Mouse (Mus musculus): ENCODE results near the gene Nos3. TPM values are rescaled to one million over a fixed set of nuclear protein-coding genes. Genes with fewer than 3 reads are reported as not detected.
A peak's percentile ranks its signal among the peaks of the same experiment; 100 is the strongest.

The Nos3 gene
- total and polyA plus RNA-seq, 3 experiments: 0.30 to 0.36 (median 0.31) TPM

DNA sequence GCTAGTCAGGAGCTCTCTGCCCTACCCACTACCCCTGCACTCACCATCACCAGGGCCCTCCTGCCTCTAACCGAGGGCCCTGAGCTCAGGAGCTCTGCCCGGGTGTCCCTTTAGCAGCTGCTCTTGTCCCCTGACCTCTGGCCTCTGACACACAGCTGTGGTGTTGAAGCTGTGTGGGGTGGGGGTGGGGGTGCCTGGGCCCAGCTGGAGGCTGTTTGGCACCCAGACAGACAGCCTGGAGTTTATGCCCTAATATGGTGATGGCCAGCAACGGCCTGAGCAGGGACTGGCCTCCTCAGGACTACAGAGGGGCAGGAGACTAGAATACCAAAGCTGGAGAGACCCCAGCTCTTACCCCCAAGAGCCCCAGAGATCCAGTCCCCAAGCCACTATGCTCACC is 29.9 kb upstream of the Nos3 start:
- Histone ChIP-seq H3K4me2 (ENCODE audit: insufficient read depth, low read depth, poor library complexity, severe bottlenecking) (no peak overlapping the region), H3K27ac (ENCODE audit: insufficient read depth, low read depth) (no peak overlapping the region), H3K4me3 (replicated peaks in 1 of 3; ENCODE audit: low read depth in 2 of 3, low read length in 2 of 3, poor library complexity in 1 of 3) (no peak overlapping the region), H3K36me3 (replicated peaks in 1 of 2; ENCODE audit: control insufficient read depth in 1 of 2, insufficient read depth in 1 of 2, low read length in 1 of 2) (no peaks in the 10 kb centered on the region), H3K9me3 (replicated peaks; ENCODE audit: low read length) (no peaks in the 10 kb centered on the region), H3K9ac (ENCODE audit: insufficient read depth, low read depth) (no peak overlapping the region), H3K4me1 (ENCODE audit: control insufficient read depth in 1 of 2, insufficient read depth in 2 of 2) (0 out of 4 replicates have a peak, but pooled peaks cover 0 to 4% of the 10 kb centered on the region in 2 experiments), H3K79me2 (replicated peaks; ENCODE audit: control insufficient read depth, extremely low read depth, insufficient read depth, poor library complexity, severe bottlenecking) (no peaks in the 10 kb centered on the region), H3K27me3 (replicated peaks) (peaks cover 88% of the 10 kb centered on the region)
- TF ChIP-seq ETS1 (conservative IDR thresholded peaks at IDR 0.05; ENCODE audit: low read depth, low read length): no peak
- TF ChIP-seq ZMIZ1 (IDR thresholded peaks at IDR 0.05; ENCODE audit: low read depth, low read length): no peak
- no peak for TF ChIP-seq MXI1 (IDR thresholded peaks at IDR 0.05; ENCODE audit: low read depth, low read length)
- TF ChIP-seq CHD2 (IDR thresholded peaks at IDR 0.05; ENCODE audit: low read length): no peak
- no peak for TF ChIP-seq GABPA (IDR thresholded peaks at IDR 0.05; ENCODE audit: insufficient replicate concordance, low read depth, low read length)
- TF ChIP-seq BHLHE40 (IDR thresholded peaks at IDR 0.05; ENCODE audit: low read depth, low read length): no peak
- no peak for TF ChIP-seq MAZ (IDR thresholded peaks at IDR 0.05; ENCODE audit: low read depth, low read length)
- TF ChIP-seq NELFE (IDR thresholded peaks at IDR 0.05; ENCODE audit: low read depth, low read length): no peak
- TF ChIP-seq UBTF (IDR thresholded peaks at IDR 0.05; ENCODE audit: low read depth, low read length): no peak
- TF ChIP-seq SIN3A (IDR thresholded peaks at IDR 0.05; ENCODE audit: low read length): no peak
- no peak for TF ChIP-seq MAX (IDR thresholded peaks at IDR 0.05; ENCODE audit: low read length)
- no peak for DNase-seq (ENCODE audit: extremely low read depth)
- dilution Hi-C loops (cut with MboI; ENCODE audit: extremely low pct_ligation_motif_present, extremely low pct_unique_long_range_greater_than_20kb, low sequenced_read_pairs): no loop called here
- in situ Hi-C loops (cut with MboI; ENCODE audit: low pct_ligation_motif_present, low pct_unique_long_range_greater_than_20kb, low sequenced_read_pairs): no loop called here

DNA sequence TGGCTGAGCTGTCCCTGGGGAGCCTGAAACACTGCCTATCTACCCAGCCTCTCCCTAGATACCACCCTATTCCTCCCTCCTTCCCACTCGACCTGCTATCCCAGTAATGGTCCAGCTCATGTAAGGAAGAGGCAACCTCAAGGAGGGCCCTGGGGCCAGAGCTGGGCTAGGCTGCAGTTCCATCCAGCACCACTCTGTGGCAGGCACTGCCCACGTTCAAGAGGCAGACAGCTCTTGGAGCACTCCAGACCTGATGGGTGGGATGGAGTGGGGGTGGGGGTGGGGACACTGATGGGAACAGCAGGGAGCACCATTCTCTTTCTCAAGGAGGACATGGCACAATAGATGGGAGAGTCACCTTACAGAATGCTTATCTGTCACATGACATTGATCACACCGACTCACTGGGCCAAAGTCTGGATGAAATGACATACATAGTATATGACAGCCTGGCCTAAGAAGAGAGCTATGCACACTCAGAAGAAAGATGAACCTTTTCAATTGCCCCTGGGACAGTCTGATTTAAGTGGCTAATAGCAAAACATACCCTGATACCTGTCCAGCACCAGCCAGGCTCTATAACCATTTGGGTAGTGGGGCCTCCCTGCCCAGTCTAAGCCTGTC is 28.6 kb upstream of the Nos3 start:
- Histone ChIP-seq H3K4me1 (ENCODE audit: control insufficient read depth in 1 of 2, insufficient read depth in 2 of 2) (0 out of 4 replicates have a peak, but pooled peaks cover 0 to 4% of the 10 kb centered on the region in 2 experiments), H3K27me3 (replicated peaks) (peaks cover 87% of the 10 kb centered on the region), H3K4me2 (ENCODE audit: insufficient read depth, low read depth, poor library complexity, severe bottlenecking) (no peak overlapping the region), H3K9me3 (replicated peaks; ENCODE audit: low read length) (no peaks in the 10 kb centered on the region), H3K4me3 (replicated peaks in 1 of 3; ENCODE audit: low read depth in 2 of 3, low read length in 2 of 3, poor library complexity in 1 of 3) (no peak overlapping the region), H3K9ac (ENCODE audit: insufficient read depth, low read depth) (no peak overlapping the region), H3K79me2 (replicated peaks; ENCODE audit: control insufficient read depth, extremely low read depth, insufficient read depth, poor library complexity, severe bottlenecking) (no peaks in the 10 kb centered on the region), H3K27ac (ENCODE audit: insufficient read depth, low read depth) (no peak overlapping the region), H3K36me3 (replicated peaks in 1 of 2; ENCODE audit: control insufficient read depth in 1 of 2, insufficient read depth in 1 of 2, low read length in 1 of 2) (no peaks in the 10 kb centered on the region)
- DNase-seq (ENCODE audit: extremely low read depth): peak; percentile 18
- dilution Hi-C loops (cut with MboI; ENCODE audit: extremely low pct_ligation_motif_present, extremely low pct_unique_long_range_greater_than_20kb, low sequenced_read_pairs) (no loop called here), in situ Hi-C loops (cut with MboI; ENCODE audit: low pct_ligation_motif_present, low pct_unique_long_range_greater_than_20kb, low sequenced_read_pairs) (no loop called here)
- no peak for TF ChIP-seq MEF2A (IDR thresholded peaks at IDR 0.05; ENCODE audit: borderline replicate concordance, low read depth, low read length)
- peak; percentile 76 for TF ChIP-seq RAD21 (IDR thresholded peaks at IDR 0.05; ENCODE audit: low read depth, low read length)
- TF ChIP-seq ZC3H11A (IDR thresholded peaks at IDR 0.05; ENCODE audit: low read depth, low read length): peak; percentile 27; the same call in 1 of the 2 replicates
- no peak for TF ChIP-seq HCFC1 (IDR thresholded peaks at IDR 0.05; ENCODE audit: low read depth, low read length)
- TF ChIP-seq CTCF (conservative IDR thresholded peaks at IDR 0.05 in 1 of 2, IDR thresholded peaks at IDR 0.05 in 1 of 2; ENCODE audit: low read depth in 2 of 2, low read length in 2 of 2): peak; percentile 31 to 83; a peak in 3 of 4 replicates
- peak; percentile 73 for TF ChIP-seq SMC3 (IDR thresholded peaks at IDR 0.05; ENCODE audit: low read depth, low read length)

Data from CH12.LX (cell line).